Mouse (Mus musculus): Measurements from ENCODE around the gene Snapc5.
"Not testable (repeated sequence)": the region's sequence is repeated elsewhere in the genome, so short reads cannot be mapped to it uniquely, and the experiment has no call there.

Gene Snapc5

DNA sequence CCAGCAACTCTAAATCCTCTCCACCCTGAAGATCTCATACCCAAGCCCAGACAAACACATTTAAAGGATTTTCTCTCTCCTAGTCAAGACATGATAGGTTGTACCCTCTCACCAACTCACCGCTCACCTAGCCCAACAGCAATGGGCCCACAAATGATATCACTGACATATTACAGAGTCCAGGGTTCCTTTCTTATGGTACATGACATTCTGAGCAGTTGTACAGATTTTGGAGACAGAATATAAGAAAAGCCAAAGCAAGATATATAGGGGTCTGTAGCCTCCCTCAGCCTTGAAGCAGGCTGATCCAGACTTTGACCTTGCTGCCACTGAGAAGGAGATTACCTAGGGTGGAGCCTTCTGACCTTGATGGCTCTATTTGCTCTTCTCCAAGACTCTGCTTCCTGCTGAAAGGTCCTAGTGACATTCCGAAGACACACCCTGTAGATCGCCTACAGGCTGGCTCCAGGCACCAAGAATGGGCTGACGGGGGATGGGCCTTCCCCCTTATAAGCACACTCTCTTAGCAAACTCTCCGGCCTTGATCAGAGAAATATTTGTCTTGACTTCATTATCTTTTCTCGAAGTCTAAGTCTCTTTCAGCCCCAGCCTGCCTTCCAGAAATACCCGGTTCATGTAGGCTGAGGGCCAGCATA, 19.8 kb downstream of the Snapc5 start:
- DNase-seq (ENCODE audit: low read depth, low spot score), result not testable (repeated sequence)

DNA sequence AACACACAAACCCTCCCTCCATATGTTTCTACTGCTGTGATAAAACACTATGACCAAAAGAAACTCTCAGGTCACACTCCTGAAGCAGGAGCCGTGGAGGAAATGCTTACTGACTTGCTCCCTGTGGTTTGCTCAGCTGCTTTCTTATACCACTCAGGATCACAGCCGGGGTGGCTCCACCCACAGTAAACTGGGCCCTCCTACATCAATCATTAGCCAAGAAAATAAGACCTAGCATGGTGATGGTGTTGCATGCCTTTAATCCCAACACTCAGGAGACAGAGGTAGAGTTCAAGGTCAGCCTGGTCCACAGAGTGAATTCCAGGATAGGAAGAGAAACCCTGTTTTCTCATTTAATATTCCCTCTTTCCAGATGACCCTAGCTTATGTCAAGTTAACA, 20.8 kb downstream of the Snapc5 start:
- DNase-seq (ENCODE audit: low read depth, low spot score), result no peak

DNA sequence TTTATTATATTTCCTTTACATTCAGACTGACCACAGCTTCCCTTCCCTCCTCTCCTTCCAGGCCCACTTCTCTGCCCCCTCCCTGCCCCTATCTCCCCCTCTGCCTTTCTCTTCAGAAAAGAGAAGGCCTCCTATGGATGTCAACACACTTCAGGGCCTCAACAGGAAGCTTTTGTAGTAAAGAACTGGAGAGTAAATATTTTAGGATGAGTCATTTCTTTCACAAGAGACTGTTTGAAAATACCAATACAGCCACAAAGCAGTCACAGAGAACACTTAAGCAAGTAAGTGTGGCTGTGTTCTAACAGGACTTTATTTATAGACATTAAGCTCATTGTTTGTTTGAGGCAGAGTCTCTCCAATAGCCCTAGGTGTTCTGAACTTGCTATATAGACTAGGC, 23.3 kb downstream of the Snapc5 start:
- DNase-seq (ENCODE audit: low read depth, low spot score), result no peak

DNA sequence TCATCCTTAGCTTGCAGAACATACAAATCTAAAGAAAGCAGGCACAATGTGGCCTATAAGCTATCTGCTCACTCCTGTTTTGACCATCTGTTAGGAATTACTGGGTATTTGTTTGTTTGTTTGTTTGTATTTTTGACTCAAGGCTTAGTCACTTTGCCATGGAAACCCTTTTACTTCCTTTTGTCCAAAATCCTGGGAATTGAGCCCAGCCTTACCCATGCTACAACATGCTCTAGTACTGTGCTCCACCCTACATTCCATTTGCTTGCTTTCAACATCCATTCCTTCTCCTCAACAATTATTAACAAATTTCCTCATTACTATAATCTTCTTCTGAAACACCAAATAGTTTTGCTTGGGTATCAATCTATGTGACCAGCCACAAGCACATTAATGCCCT, 23.8 kb downstream of the Snapc5 start:
- DNase-seq (ENCODE audit: low read depth, low spot score), result no peak

DNA sequence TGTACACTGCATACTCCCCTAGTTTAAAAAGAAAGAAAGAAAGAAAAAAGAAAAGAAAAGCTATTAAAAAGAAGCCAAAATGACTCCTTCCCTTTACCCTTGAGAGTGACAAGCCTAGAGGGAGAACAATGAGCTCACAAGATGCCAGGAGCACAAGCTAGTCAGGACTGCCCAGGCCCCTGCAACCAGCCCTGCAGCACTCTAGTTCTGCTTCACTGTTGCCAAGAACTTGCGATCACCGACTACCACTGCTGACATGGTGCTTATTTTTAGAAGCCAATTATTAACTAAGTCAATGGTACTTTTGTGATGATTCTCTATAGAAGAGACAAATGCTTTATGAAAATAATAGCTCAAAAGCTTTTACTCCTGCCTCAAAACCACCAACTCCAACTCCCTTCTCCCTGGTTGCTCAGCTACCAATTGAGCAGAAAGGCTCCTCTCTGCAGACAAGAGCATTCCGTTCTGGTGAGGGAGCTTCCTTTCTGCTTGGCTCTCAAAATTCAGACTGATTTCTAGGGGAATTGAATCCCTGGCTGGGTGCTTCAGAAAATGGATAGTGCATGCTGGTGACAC, 28.5 kb downstream of the Snapc5 start:
- DNase-seq (ENCODE audit: low read depth, low spot score), result no peak

DNA sequence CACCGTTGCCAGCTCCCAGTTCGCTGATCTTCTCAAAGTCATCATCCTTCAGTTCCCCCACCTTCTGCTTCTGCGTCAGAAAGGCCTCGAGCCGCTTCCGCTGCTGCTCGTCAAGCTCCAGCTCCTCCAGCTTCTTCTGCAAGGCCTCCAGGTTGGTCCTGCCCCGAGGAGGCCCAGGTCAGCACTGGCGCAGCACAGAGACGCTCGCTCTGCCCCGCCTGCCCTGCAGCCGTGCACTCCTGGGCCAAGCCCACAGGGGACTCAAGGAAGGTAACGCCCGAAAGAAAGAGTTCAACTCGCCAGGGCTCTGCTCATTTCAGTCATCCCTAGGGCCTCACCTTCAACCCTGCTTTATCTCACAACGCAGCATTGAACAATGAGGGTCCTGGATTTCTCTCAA, 35.4 kb downstream of the Snapc5 start:
- DNase-seq (ENCODE audit: low read depth, low spot score), result no peak

DNA sequence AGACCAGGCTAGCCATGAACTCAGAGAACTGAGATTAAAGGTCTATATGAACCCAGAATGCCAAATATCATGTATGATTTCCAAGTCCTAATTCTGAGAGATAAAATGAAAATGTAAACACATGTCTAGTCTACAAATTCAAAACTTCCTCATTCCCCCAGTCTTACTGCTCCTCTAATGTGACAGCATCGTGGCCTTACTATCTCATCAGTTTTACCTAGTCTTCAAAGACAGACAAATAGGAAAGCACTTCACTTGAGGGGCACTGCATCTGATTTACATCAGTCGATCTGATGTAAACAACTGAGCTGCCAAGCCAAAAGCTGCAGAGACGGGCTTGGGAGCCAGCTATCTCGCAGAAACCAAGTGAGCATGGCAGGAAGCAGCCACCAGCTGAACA, 37.0 kb downstream of the Snapc5 start:
- no peak for DNase-seq (ENCODE audit: low read depth, low spot score)

DNA sequence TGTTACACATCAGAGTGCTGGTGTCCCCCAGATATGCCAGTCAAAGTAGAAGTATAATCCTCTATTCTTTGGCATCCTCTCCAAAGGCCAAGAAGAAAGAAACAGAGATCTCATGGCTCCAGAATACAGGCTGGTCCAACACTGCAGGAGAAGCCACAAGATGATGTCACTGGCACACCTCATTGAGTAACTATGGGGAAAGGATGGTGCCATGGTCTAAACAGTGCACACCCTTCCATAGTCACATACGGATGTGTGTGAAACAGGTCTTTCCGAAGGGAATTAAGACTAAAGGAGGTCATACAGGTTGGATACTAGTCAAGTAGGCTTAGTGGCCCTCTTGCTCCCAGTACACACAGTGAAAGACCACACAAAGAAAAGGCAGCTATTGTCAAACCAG, 37.6 kb downstream of the Snapc5 start:
- no peak for DNase-seq (ENCODE audit: low read depth, low spot score)

DNA sequence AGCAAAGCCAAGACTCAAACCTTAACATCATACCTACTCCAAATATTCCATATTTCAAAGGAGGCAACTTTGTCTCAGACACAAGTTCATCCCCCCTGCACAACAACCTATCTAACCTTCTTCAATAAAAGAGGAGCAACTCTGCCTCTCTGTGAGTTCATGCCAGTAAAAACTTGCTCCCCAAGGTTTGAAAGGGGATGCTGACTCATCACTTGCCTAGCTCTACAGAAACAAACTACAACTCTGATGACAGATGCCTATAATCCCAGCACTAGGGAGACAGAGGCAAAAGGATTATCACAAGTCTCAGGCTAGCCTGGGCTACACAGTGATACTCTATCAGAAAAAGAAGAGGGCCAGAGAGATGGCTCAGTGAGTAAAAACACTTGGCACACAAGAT, 38.8 kb downstream of the Snapc5 start:
- no peak for DNase-seq (ENCODE audit: low read depth, low spot score)

DNA sequence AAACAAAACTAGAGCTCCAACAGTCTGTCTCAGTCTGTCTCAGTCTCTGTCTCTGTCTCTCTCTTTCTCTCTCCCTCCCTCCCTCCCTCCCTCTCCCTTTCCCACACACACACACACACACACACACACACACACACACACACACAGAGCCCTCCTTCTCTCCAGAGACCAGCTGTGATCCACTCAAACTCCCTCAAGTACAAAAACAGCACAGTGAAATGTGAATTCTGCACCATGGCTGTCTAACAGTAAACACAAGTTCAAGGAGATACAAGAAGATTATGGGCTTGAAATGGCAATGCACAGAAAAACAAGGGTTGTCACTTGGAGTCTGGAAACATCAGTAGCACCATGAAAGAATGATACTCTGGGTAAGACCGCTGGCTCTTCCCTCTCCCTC, 40.2 kb downstream of the Snapc5 start:
- no peak for DNase-seq (ENCODE audit: low read depth, low spot score)

DNA sequence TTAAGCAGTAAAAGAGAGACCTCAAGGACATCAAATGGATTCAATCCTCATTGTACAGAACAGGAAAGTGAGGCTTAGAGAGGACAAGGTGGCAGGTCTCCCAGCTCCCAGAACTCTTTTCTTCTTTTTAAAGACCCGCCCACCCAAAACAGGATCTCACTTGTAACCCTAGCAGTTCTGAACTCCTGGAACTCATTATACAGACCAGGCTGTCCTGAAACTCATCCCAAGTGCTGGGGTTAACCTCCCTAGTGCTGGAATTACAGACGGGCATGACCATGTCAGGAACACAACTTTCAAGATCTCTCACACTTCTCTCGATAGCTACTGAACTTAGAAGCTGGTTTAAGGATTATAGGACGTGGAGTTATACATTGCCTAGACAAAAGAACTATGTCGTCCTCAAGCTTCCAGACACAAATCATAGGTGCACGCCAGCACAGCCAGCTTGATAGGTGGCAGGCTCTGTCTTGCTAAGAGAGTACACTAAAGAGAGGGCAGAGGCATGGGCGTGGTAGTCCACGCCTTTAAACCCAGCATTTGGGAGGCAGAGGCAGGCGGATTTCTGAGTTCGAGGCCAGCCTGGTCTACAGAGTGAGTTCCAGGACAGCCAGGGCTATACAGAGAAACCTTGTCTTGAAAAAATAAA, 40.8 kb downstream of the Snapc5 start:
- no peak for DNase-seq (ENCODE audit: low read depth, low spot score)

DNA sequence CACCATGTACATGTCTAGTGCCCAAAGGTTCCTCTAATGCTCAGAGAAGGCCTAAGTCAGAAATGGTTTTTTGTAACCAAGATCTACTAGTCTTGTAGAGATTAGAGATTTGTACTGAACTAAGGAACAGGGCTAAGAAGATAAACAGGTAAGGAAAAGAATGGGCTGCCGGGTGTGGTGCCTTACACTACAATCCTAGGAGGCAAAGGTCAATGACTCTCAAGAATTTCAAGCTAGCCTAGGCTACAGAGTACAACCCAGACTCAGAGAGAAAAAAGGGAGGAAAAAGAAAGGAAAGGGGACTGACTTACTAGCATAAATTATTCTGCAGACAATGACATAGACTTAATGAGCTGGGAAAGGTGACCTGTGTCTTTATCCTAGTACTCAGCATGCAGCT, 41.5 kb downstream of the Snapc5 start:
- no peak for DNase-seq (ENCODE audit: low read depth, low spot score)

DNA sequence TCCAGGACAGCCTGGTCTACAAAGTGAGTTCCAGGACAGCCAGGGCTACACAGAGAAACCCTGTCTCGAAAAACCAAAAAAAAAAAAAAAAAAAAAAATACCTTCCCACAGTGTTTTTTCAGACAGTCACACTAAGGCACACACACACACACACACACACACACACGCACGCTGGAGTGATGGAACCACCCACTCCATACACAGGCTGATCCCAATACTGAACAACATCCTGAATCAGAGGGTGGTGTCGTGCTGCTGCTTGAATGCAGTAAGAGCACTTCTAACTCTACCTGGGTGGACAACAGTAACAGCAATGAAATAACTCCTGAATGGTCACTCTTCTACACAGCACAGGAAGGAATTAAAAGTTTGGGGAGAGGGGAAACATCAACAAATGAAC, 42.4 kb downstream of the Snapc5 start:
- DNase-seq (ENCODE audit: low read depth, low spot score), result no peak

DNA sequence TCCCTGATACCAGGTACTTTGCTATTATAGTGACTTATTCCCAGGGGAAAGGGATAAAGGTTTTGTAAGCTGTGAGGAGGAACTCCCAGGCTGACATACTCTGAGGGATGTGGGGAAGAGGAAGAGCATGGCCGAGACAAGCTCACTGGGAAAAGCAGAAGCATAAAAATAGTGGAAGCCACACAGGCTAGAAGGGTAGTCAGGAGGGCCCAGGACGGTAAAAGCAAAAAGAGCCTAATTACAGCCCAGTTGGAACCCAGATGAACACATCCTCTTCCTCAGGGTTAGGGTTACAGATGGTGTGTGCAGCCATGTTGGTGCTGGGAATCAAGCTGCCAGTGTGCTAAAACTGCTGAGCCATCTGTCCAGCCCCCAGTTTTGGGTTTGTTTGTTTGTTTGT, 43.0 kb downstream of the Snapc5 start:
- DNase-seq (ENCODE audit: low read depth, low spot score), result no peak

DNA sequence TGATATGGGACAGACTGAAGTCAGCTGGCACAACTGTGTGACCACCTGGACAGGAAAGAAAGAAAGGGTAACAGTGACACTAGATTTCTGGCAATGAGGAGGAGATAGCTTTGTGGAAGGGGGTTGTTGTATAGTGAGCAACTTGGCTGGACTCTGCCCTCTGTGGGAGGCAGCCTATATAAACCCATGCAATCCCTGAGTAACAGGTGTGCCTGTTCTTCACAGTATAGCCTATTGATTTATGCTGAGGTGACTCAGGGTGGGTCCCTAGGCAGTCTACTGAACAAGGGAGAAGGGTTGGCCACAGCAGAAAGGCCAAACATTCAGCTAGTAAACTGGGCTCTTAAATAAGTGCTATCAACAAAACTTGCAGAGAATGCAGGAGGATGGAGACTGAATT, 46.7 kb downstream of the Snapc5 start:
- no peak for DNase-seq (ENCODE audit: low read depth, low spot score)

DNA sequence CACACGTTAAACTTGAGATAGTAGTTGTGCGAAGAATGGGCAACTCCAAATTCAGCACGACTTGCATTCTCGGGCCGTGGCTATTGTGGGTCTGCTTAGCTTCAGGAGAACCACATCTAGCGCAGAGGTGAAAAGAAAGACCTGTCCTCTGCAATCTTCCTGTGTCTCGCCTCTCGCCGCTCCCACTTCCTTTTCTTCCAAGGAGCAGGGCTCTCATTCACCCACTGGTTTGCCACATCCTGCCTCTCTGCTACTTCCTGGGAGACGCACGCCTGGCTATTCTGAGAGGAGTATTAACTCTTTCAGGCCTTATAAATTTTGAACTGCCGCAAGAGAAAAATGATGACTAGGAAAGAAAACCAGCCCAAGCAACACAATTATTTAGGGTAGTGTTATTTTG, 48.7 kb downstream of the Snapc5 start:
- DNase-seq (ENCODE audit: low read depth, low spot score), result peak; percentile 35

DNA sequence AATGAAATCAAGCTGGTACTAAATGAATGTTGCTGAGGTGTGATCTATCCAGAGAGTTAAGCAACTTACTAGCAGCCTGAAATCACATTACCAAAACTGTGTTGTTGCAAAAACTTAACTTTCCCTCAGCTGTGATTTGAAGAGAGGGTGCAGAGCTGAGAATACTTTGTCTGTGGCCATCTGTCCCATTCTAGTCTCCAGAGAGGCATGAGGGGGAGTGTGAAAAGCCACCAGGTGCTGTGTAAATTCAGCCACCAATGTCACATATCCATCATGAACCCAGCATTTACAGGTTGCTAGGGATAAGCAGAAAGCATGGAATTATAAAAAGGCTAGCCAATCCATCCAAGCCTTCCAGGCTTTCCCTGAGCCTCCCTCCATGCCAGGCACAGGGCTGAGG, 49.9 kb downstream of the Snapc5 start:
- DNase-seq (ENCODE audit: low read depth, low spot score), result no peak

DNA sequence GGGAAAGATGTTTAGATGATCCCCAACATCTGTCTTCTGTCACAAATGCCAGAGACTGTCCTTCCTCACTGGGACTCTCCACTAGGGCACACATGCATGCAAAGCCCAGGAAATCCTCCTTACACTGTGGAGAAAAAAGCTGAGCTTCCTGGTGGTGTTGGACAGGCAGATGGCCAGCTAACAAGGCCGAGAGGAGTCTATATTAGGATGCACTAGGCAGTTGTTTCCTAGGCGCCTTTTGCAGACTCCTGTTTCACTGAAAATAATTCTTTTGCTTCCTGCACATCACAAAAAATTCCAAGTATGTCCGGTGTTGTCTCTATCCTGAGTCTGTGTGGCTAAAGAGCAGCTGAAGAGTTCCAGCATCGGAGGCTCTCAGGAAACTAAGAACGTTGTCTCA, 52.1 kb downstream of the Snapc5 start:
- no peak for DNase-seq (ENCODE audit: low read depth, low spot score)

DNA sequence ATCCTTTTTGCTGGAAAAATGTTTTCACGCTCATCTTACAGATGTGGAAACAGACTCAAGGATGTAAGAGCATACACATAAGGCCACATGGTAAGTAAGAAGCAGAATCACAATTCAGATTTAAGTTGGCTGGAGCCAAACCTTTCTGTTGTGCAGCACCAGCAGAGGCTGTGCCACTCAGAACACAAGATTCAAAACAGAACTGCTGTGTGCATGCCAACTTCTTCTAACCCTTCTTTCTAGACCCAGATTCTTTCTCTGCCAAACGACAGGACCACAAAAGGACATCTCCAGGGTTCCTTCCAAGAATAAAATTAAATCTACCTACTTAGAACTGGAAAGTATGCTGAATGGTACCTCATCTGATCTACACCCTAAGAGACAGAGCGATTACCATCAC, 52.6 kb downstream of the Snapc5 start:
- no peak for DNase-seq (ENCODE audit: low read depth, low spot score)

DNA sequence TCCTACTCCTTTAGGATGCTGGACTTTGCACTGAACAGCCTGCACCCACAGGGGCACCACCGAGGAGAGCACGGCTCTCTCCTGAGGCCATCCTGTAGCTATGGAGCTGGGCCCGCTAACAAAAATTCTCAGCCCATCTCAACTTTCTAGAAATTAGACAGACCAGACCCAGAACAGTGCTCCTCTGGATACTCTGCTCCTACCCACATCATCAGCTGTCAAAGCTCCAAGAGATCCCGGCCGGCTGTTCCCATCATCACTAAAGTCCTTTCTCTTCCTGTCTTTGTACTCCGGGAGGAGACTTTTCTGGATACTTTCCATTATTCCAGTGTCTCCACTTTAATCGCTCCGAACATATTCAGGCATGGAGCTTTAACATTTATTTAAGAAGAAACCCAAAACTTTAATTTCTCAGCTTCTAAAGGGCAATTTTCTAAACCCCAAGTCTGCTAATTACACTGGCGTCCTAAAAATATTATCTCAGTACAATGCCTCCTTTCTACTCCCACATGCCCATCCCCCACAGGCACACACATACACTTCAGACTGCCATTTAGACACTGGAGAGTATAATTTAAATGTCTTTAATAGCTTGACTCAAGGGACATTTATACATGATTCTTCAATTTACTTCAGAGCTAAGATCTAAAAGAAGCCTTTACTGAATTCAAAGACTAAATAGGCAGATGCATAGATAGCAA, 53.3 kb downstream of the Snapc5 start:
- no peak for DNase-seq (ENCODE audit: low read depth, low spot score)

Data from CD4-positive, CD25-positive, alpha-beta regulatory T cell, adult 2 months (primary cell).